Mouse (Mus musculus) cerebellum, postnatal 25 days (tissue): ENCODE data around the gene Ascl1.

Source experiments
- DNase-seq, 2 experiments: peaks; one replicate each; pipeline ENCODE4 v3.0.0; 2021; ENCODE audit warnings: mixed read lengths in 2 of 2

Gene Ascl1

DNA sequence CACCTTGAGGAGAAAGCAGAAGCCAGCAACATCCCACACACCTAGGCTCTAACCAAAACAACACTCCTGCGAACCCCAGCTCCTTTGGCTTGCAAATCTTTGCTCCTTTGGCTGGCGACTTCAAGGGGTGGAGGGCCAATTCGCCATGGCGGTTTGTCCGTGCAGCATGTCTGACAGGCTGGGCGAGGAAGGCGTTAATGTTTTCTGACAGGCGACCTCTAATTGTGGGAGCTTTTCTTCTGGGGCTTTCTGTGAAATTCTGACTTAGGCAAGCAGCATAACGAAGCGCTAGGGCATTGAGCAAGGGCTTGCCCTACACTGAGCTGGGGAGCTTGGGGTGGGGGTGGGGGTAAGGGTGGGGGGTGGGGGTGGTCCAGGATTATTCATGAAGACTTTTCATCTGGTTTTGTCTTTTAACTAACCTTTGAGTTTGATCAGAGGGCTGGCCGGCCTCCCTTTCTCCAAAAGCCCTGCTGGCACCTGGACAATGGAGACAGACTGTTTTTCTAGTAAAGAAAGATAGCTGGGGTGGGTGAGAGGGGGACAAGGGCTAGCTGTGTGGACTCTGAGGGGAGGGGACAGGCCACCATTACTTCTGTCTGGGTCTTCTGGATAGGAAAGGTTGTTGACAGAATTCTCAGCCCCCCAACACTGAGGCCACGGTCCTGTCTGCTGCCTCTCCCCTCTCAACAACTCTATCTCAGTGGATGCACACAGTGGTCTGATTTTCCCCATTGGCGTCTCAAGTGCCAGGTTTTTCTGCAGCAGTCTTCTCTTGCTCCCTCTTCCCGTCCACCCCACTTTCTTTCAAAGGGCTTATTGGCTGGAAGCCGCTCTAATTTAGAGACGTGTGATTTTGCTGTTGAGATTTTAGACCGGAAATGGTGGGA, 8.4 kb downstream of the Ascl1 start:
- no peak for DNase-seq

GRCm38 (mm10) chr10:87477895-87478294, 15.6 kb downstream of the Ascl1 start:
- no peak for DNase-seq

DNA sequence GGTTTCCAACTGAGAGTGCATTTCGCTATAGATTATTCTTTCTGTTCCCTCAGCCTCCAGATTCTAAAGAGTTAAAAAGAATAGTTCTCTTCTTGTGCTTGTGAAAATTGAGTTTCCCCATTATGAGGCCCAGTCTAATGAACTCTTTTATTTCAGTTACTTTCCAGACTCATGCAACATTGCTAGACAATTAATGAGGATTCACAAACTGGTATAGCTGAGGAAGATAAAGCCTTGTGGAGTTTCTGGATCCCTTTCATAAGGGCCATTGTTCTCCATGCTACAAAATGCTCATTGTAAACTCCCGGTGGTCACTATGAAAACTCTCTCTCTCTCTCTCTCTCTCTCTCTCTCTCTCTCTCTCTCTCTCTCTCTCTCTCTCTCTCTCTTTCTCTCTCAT, 18.5 kb downstream of the Ascl1 start:
- no peak for DNase-seq

DNA sequence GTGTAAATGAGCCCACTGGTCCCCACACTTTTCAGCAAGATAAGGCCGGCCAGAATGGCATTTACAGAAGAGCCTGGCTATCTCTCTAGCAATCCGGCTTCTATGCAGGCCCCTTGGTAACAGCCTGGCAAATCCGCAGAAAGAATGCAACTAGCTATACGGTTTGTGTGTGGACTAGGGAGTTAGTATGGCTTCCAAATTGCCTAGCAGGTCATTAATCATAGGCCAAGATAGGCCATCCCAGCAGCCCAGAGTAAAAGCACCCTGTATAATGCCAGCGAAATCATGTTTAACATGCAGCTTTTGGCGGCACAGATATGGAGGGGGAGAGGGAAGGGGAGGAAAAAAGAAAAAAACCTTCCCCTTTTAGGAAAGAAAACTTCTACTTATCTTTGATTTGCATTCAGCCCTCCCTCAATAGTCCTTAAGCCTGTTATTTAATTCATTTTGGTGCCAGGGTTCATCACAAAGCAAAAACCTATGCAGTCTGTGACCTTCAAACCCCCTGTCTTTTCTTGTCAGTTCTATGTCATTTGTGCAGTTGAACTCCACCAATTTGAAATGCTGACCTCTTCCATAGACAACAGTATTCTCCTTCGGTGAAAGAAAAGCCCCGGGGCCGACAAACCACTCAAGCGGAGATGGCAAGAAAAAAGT, 19.9 kb downstream of the Ascl1 start:
- no peak for DNase-seq

DNA sequence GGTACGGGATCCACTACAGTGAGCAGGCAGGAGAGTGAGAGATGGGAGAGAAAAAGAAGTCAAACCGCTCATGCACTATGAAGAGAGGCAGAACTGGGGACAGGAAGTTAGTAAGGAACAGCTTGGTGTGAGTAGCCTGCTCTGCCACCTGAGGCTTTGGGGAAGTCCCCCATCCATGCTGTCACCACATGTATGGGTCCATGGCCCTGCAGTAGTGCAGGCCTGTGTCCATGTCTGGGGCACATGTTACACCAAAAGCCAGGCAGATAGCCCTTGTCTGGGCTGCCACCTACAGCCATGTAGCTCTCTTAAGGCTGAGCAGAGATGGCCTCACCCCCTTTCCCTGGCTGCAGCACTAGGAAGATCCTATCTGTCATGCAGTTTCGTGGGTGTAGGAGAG, 42.7 kb downstream of the Ascl1 start:
- no peak for DNase-seq

GRCm38 (mm10) chr10:87449368-87449767, 44.1 kb downstream of the Ascl1 start:
- DNase-seq, result no peak

DNA sequence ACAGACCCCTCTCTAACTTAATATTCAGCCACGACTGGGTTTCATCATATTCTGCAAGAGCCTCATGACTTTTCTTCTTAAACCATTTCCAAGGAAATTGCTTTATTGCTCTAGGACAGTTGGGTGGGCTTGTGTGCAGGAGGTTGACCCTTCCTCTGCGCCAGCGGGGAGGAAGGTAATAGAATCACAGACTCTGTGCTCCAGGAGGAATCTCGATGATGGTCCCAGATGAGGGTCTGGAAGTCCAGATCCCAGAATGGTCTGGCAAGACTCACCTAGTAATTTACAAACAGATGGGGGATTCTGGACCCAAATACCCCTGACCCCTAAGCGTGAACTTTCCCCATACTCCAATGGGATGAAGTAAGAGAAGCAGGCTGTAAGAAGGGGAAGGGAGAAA, 45.2 kb downstream of the Ascl1 start:
- DNase-seq, result no peak

- peak in 1 of 2 experiments; percentile 22 for DNase-seq
Observed at GRCm38 (mm10) chr10:87447754-87448095, 45.7 kb downstream of the Ascl1 start.

GRCm38 (mm10) chr10:87446829-87447753, 46.4 kb downstream of the Ascl1 start:
- DNase-seq, result peak in 1 of 2 experiments; percentile 15

- no peak for DNase-seq
Observed at GRCm38 (mm10) chr10:87446139-87446828, 47.2 kb downstream of the Ascl1 start.
